Mouse (Mus musculus): ENCODE data around the gene Kif20b.

The Kif20b gene

DNA sequence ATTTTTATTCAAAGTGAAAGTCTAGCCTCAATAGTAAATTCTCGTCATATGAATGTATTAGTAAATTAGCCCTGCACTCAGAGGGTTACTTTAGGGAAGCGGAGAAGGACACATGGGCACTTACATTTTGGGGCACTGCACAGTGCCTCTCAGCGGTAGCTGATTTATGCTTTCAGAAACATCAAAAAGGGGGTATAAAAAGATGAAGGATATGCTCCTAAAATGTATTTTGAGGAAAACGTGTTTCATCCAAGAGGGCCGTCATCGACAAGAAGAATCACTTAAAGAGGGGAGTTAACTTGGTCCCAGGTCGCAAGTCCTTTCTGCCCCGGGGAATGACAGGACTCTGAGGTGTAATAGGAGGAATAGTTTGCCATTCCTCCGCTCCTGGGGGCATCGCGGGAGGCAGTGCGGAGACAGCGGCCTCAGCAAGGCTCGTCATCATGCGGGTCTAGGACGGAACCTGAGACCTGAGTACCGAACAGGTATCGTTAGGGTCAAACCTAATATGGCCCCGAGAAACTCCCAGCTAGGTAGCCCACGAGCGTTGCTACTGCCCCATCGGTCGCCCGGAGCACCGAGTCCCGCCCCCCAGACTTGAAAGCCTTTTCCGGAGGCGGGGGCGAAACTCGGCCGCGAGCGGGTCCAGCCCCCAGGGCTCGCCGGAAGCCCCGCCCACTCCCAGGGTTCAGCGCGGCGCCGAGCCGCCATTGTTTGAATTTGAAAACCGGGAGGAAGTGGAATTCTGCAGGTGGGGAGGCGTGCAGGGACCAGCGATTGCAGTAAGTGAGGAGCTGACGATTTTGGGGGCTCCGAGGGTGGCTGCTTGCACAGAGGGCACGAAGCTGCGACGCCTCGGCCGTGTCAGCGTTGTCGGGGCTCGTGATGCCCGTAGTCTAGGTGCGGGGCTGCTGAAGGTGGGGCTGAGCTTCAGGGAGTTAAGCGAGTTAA is at the start of gene Kif20b:
Gene Kif20b, plus strand, starts transcription at position 710 of the 951 bp plus-strand sequence.
- peak; percentile 96 for DNase-seq (ENCODE audit: low read depth)

DNA sequence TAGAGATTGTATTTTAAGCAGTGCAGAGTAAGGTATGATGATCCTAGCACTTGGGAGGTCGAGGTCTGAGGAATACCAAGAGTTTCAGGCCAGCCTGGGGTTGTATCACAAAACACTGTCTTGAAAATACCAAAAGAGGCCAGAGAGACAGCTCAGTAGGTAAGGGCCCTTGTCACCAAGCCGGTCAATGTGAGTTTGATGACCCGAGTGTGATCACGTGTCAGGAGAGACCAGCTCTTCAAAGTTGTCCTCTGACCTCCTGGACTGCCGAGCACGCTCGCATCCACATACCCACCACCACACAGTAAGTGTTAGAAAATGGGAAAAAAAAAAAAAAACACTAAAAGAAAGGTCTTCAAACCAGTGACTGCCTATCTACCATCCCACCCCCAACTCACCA is 45.5 kb upstream of the Kif20b start:
- DNase-seq (ENCODE audit: low read depth), result no peak

DNA sequence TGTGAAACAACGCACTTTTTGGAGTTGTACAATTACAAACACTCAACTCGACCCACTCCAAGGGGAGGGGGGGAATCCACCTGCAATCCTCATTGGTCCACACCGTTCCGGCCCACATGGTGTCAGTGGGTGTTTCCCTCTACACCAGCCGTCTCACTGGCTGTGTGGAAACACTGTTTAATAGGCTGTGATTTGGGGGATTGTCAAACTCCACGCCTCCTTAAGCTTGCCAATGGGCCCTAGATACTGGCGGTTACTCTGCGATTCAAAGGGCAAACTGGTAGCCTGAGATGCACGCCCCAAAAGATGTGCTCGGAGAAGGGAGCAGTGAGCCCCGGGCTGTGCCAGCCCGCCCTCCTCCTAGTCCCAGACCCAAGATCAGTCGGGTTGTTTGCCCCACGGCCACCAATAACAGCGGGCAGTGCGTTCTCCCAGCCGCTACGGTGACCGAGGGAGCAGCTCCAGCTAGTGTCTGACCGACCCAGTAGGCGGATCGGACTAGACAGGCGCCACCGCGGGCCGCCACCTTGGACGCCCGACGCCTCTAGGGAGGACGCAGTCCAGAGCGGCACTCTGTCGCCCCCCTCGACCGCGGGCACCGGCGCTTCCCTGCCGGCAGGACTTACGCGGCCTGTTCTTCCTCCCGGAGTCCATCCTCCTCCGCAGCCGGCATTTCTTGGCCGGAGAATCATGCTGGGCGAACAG is 44.1 kb upstream of the Kif20b start:
- DNase-seq (ENCODE audit: low read depth), result peak; percentile 90

DNA sequence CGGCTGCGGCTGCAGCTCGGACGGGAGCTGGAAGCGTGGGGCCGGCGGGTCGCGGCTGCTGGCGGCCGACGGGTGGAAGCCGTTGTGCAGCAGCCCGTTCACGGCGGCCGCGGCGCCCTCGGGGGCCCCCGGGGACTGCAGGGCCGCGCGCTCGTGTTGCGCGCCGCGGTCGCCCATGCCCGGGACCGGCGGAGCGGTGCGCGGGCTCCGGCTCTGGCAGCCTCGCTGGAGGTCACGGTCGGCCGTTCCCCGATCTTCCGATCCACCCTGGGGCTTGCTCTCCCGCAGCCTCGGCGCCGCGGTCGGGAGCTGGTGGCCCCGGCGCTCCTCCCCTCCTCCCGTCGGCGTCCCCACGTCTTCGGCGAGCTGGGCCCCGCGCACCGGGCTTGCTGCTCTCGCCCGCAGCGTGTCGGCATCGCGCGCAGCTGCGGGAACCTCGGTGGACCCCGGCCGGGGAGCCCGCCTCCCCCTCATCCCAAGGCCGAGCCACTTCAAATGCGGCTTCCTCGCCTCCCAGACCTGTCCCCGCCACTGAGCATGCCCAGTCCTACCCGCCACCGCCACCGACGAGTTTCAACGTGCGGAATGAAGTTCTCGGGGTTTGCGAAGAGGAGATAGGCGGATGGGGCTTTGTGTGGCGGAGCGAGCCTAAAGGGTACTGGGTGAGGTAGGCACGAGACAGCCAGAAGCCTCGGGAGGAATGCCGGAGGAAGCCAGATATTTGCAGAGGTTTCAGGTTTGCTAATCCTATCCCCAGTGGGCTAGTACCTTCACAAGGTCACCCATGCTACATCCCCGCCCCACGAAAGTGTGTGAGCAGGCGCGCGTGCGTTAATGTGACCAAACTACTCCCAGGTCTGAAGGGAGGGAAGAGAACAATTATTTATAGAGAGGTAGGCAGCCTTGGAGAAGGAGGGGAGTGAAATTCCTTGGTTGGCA is 43.3 kb upstream of the Kif20b start, which contains the start of gene Pank1:
Gene Pank1, minus strand, starts transcription at position 853 of the 939 bp plus-strand sequence.
- DNase-seq (ENCODE audit: low read depth), result peak; percentile 66

DNA sequence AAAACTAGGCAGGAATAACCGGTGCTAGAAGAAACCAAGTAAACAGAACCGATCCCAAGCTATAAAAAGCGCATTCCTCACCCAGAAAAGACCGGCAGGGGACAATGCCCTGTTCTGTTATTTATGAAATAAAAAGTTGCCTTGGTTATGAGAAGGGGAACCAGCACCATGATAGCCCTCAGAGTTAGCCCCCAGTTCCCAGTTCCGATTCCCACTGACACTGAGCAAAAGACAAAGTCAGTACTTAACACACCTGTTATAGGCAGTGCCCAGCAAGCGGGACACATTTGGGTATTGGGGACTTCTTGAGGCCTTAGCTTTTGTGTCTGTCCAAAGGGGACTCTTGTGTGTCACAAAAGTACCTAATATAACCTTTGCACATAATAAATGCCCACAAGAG is 42.5 kb upstream of the Kif20b start:
- DNase-seq (ENCODE audit: low read depth), result no peak

DNA sequence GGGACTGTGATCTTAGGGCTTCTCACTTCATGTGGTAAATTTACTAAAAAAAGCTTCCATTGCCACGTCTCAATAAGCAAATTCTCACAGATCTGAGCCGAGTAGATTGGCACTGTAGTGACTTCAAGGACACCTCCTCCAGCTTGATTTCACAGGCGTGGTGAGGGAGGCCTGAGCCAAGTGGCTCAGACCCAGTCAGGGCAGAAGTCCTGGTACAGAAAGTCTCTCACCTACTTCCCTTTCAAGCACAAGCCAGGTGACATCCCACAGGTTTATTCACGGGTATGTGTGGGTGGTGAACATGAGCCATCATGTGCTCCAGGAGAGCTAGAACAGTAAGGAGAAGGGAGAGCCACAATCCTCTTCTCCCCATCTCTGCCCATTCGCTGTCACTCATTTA is 41.0 kb upstream of the Kif20b start:
- no peak for DNase-seq (ENCODE audit: low read depth)

DNA sequence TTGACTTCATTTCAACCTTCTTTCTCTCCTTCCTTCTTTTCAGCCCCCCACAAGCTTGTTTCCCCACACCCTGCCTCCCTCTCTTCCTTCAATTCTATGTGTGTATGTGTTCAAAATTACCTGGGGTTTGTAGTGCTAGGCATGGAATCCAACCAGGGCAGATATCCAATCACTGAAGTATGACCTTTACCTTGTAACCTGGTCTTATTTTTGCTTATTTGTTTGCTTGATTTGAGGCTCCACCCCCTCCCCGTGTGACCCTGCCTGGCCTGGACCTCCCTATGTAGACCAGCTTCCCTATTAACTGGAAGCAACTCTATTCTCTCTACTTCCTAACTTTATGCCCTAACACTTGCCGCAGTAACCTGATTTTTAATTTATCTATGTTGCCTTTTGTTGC is 39.7 kb upstream of the Kif20b start:
- no peak for DNase-seq (ENCODE audit: low read depth)

DNA sequence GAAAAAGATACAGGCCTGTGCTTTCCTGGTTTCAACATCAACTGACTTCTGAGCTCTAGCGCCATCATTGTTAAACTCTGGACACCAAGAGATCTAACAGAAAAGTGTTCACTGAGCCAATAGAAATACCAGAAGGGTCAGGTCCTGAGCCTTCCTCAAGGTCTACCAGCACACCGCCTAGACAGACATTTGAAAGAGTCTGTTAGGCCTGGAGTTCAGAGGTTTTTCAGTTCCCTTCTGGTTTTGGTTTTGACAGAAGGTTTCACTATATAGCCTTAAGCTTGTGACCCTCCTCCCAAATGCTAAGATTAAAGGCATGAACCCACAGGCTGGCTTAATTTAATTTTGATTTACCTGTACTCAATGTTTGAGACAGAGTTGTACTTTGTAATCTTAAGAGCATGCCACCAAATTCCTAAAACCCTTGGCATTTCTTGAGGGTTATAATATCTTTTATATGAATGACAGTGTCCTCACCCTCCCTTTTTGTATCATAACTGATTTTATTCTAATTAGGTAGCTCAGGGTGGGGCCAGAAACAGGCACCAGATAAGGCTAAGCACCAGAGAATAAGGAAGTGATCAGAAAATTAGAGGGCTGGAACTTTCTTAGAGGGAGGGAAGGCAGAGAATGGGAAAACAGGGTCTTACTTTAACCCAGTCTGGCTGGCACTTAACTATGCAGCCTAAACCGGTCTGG is 38.5 kb upstream of the Kif20b start:
- DNase-seq (ENCODE audit: low read depth), result no peak

DNA sequence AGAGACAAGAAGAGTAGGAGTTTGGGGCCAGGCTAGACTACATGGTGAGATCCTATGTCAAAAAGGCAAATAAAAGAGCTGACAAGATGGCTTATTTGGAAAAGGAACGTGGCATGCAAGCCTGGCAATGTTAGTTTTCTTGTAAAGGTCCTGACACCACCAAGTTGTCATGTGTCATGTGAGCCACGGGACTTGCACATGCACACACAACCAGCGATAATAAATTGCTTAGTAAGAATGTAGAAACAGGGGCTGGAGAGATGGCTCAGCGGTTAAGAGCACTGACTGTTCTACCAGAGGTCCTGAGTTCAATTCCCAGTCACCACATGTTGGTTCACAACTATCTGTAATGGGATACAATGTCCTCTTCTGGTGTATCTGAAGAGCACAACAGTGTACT is 35.8 kb upstream of the Kif20b start:
- DNase-seq (ENCODE audit: low read depth), result no peak

DNA sequence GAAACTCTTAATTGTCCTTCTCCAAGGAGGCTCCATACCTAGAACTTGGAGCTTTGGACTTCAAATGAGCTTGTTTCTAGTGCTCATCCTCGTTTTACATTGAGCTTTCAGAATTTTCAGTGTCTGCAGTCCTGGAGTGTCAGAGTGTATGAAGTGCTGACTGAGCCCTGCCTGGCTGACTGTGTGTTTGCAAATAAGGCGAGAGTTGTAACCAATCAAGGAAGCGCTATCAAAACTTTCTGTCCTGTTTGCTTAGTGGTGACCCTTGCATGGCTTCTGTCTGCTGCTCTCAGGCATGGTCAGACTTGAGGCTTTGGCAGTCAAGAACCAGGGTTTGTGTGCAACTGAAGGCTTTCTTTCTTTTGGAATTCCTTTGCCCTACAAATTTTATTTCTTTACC is 31.2 kb upstream of the Kif20b start:
- no peak for DNase-seq (ENCODE audit: low read depth)

DNA sequence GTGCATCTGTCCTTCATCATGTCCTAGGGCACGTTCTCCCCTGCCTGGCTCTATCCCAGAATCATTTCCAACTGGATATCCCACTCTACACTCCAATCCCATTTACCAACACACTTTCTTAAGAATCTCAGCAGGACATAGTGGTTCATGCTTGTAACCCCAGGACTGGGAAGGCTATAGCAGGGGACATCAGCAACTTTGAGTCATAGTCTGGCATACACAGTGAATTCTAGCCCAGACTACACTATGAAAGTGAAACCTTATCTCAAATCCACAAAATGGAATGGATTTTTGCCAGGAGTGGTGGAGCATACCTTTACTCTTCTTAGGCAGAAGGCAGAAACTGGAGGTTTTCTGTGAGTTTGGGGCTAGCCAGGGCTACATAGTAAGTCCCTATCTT is 30.6 kb upstream of the Kif20b start:
- DNase-seq (ENCODE audit: low read depth), result no peak

DNA sequence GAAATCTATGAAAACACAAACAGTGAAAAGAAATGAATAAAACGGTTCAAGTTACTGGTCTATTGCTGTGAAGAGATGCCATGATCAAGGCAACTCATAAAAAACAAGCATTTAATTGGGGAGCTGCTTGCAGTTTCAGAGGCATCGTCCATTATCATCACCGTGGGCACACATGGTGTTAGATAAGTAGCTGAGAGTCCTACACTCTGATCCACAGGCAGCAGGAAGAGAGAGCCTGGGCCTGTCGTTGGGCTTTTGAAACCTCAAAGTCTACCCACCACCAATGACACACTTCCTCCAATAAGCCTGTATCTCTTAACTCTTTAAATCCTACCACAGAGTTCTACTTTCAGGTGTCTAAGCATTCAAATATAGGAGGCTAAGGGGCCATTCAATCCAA is 27.1 kb upstream of the Kif20b start:
- no peak for DNase-seq (ENCODE audit: low read depth)

DNA sequence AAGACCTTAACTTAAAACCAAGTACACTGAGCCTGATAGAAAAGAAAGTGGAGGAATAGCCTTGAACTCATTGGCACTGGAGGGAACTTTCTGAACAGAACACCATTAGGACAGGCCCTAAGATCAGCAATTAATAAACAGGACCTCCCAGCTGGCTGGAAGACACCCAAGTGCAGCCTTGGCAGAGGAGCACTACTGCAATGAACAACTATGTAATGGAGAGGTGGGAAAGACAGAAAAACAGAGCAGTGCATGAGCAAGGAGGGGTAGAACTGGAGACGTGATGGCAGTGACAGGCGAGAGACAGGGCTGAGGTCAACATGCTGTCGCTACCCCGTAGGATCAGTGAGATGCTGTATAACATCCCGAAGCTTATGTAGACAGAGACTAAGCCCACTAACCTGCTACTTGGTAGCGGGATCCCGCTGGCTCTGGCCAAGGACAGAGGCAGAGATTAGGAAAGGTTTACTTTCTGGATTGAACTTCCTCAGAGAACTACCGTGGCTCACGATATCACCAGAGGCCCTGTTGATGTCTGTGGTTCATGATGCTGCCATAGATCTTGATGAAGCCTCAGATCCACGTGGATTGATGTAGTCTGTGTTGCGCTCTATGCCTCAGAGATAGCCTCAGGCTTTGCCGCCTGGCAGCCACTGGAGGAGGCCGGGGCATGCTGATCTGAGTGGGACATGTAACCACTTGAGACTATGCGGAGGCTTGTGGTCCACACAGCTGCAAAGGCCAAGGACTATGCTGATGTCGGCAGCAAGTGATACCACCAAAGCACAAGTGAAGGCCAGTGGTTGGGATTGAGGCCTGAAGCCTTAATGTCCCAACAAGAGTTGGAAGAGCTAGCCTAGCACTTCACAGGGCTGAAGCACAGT is 24.8 kb upstream of the Kif20b start:
- DNase-seq (ENCODE audit: low read depth), result no peak

DNA sequence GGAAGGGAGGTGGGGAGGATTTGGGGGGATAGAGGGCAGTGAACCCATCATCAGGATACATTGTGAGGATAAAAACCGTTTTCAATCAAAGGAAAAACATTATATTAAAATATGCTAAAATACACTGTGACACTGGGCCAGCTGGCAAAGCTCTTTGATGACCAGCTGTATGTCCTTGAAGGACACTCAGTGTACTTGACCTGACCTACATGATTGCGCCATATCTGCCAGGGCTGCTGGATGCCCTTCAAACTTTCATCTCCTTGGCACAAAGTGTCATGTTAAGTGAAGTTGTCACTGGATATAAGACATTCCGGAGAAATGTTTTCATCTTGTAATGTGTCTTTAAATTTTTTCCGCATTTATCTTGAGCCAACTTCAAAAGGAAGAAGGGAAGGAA is 23.2 kb upstream of the Kif20b start:
- no peak for DNase-seq (ENCODE audit: low read depth)

DNA sequence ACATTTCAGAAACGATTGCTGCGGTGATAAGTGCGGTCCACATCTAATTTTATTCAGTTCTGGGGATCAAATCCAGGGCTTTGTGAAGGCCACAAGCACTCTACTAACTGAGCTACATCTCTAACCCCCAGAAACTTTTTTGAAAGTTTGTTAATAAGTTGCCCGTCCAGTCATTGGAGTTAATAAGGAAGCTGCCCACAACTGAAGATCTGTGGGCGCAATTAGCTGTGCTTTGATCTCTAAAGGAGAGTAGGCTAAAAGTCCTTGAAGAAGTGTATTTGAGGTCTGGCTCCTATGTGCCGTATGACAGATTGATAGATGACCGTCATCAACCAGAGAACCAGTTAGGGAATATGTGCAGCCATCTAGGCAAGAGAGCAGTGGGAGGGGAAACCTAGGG is 20.9 kb upstream of the Kif20b start:
- no peak for DNase-seq (ENCODE audit: low read depth)

DNA sequence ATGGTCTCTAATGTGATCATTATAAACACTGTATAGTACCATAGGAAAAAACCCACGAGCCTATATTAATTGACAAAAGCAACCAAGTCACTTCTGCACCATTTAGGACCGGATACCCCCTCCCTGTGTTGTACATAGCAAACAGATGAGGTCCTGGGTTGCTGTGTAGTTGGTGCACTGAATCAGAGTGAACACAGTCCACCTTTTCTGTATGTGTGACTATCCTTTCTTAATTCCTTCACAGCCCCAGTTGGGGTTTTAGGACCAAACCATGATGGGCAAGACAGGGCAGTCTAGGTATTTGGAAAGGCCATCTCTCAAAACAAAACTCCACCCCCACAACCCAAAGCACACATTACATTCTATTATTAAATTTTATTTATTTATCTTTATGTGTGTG is 20.4 kb upstream of the Kif20b start:
- no peak for DNase-seq (ENCODE audit: low read depth)

DNA sequence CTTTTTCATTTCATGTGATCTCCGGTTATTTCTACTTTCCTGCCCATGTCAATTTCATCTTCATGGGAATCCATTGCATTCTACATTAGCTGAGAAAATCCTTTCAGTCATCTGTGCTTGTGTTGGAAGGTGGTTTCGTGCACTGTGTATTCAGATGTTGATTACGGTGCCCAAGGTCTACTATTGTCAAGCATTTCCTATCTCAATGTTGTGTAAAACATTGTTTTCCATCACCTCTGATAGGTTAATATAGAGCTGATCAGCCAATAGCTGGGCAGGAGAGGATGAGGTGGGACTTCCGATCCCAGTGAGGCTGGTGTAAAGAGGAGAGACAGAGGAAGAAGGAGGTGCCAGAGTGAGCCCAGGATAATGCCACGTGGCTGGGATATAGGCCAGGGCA is 18.1 kb upstream of the Kif20b start:
- DNase-seq (ENCODE audit: low read depth), result no peak

DNA sequence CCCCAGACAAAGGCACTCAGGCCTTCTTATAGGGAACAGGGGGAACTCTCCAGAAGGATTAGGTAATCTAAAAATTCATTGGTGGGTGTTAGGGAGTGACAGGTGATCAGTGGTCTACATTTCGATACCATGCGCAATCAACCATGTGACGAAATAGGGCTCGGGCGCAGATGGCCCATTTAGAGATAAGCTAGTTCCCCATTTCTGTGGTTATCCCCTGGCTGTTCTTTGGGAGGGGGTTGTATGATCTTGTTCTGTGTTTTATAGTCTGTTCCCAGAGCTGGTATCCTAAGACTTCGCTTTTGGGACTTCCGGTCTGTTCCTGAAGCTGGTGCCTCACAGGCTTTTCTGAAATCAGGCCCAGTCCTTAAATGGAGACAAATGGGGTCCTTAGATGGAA is 16.7 kb upstream of the Kif20b start:
- DNase-seq (ENCODE audit: low read depth), result no peak

DNA sequence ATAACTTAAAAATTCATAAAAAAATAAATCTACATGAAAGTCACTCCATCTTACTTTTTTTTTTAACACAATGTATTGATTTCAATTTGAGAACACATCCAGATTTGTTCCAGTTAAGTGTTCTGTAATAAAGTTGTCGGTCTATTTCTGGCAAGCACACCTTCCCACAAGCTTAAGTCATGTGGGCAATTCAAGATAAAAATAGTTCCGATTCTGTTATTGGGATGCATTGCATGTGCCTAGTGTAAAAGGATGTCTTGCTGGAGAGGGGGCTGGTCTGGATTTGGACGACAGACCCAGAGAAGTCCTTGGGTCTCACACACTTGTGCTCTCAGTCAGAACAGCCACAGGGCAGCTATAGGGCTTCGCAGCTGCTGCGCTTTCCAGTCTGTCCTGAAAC is 15.4 kb upstream of the Kif20b start:
- DNase-seq (ENCODE audit: low read depth), result no peak

DNA sequence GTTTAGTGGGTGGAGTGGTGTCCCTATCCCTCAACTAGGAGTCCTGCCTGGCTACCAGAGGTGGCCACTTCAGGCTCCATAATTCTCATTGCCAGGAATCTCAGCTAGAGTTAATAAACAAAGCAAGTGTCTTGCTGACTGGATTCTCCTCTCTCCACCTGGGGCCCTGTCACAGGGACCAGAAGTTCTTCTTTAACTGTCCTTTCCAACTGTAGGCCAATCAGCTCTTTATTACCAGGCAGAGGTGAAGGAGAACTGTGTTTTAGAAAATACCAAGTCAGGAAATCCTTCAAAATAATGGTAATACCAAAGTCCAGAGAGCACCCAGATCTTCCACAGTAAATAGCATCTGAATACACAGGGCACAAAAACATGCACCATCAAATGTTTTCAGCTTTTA is 9.8 kb upstream of the Kif20b start:
- no peak for DNase-seq (ENCODE audit: low read depth)

DNA sequence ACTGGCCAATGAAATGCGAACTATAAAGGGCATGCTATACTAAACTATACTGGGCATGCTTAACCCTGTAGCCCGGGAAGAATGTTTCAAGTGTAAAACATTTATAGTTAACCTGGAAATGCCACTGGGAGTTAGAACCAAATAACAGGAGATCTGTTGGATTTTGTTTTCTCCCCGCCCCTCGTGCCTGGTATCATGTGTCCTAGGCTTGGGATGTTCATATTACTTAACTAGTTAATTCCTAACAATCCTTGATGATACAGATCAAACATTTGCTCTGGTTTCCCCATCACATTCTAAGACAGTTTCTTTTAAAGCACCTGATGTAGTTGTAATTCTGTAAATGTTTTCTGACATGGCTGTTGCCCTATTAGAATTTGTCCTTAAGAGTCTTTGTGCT is 2.1 kb upstream of the Kif20b start:
- no peak for DNase-seq (ENCODE audit: low read depth)

All from induced T-regulatory cell, adult 2 months (primary cell).